Mouse (Mus musculus) lung, postnatal 0 days (tissue): ENCODE measurements around the gene Ddx58. TPM values are rescaled to one million over a fixed set of nuclear protein-coding genes. Genes with fewer than 3 reads are reported as not detected.

Experiments used
- ATAC-seq: fragments of 200-750 bp; cut with Nextera tagmentation; 2 replicates; pipeline ENCODE4 v1.8.0; 2017; ENCODE audit warnings: moderate library complexity
- DNase-seq: peaks from one replicate; pipeline ENCODE4 v3.0.0-alpha.2; 2016; ENCODE audit warnings: low spot score
- H3K27ac ChIP-seq: fragments of 300-500 bp; sonication (generic); 2 replicates; pipeline ENCODE4 v1.5.1; 2014; ENCODE audit warnings: antibody characterized with exemption, mild to moderate bottlenecking, low read length, mixed read lengths
- H3K27me3 ChIP-seq: fragments of 300-500 bp; sonication (generic); replicated peaks from 2 replicates; pipeline ENCODE4 v1.6.1; 2014; ENCODE audit warnings: low read length, mixed read lengths; ENCODE audit not compliant: insufficient read depth
- H3K36me3 ChIP-seq: fragments of 300-500 bp; sonication (generic); 2 replicates; pipeline ENCODE4 v1.6.1; 2014; ENCODE audit warnings: low read length, mixed read lengths; ENCODE audit not compliant: insufficient read depth
- H3K4me1 ChIP-seq: fragments of 300-500 bp; sonication (generic); 2 replicates; pipeline ENCODE4 v1.6.1; 2014; ENCODE audit warnings: antibody characterized with exemption, low read depth, low read length, mixed read lengths; ENCODE audit not compliant: insufficient read depth
- H3K4me2 ChIP-seq: fragments of 300-500 bp; sonication (generic); replicated peaks from 2 replicates; pipeline ENCODE4 v1.6.1; 2014; ENCODE audit warnings: low read depth, mild to moderate bottlenecking, low read length, moderate library complexity, mixed read lengths
- H3K4me3 ChIP-seq: fragments of 300-500 bp; sonication (generic); 2 replicates; pipeline ENCODE4 v1.5.1; 2014; ENCODE audit warnings: low read depth, low read length
- H3K9ac ChIP-seq: fragments of 300-500 bp; sonication (generic); replicated peaks from 2 replicates; pipeline ENCODE4 v1.6.1; 2014; ENCODE audit warnings: low read depth, mild to moderate bottlenecking
- H3K9me3 ChIP-seq: fragments of 300-500 bp; sonication (generic); 2 replicates; pipeline ENCODE4 v1.6.1; 2016; ENCODE audit warnings: low read length, mixed read lengths
- CTCF ChIP-seq: IDR thresholded peaks from 2 replicates; pipeline ENCODE4 v1.5.1; 2016; ENCODE audit warnings: antibody characterized with exemption, mild to moderate bottlenecking
- EP300 ChIP-seq: IDR thresholded peaks from 2 replicates; pipeline ENCODE4 v1.6.1; 2016; ENCODE audit warnings: antibody characterized with exemption, mild to moderate bottlenecking, control low read depth
- WGBS: fragments of 180-500 bp; shearing (Covaris S2); extraction: QIAGEN DNeasy Blood & Tissue Kit; methylation state at CpG from one replicate; pipeline ENCODE4 v1.1.7; 2014; 5-methylcytosine and 5-hydroxymethylcytosine counted together
- polyA plus RNA-seq: library from polyadenylated mRNA; unstranded; fragments of >200 nt; fragmentation: Nextera tagmentation; extraction: Ambion mirVana; gene quantifications from 2 replicates; pipeline ENCODE4 v1.2.1, GENCODE M21; 2015

Ddx58 gene
- polyA plus RNA-seq, 1 experiment from 2014 or later, result 15.3 TPM

- no peaks in the 10 kb centered on the region for H3K9me3 ChIP-seq
- H3K4me2 ChIP-seq, result no peak overlapping the region
- no peaks in the 10 kb centered on the region for H3K4me1 ChIP-seq
- H3K27me3 ChIP-seq, result no peaks in the 10 kb centered on the region
- no peak for TF ChIP-seq EP300
- peak; percentile 87 for TF ChIP-seq CTCF
- peaks cover 42% of the 10 kb centered on the region for H3K36me3 ChIP-seq
- H3K4me3 ChIP-seq, result no peak overlapping the region
- H3K9ac ChIP-seq, result no peak overlapping the region
- no peak overlapping the region for H3K27ac ChIP-seq
- ATAC-seq (peak; percentile 75), DNase-seq (peak; percentile 68)
- 30% methylated on average over 14 of the region's 14 CpGs for WGBS
These were observed 56.8 kb downstream of the Ddx58 start for GRCm38 (mm10) chr4:40182651-40183320.

DNA sequence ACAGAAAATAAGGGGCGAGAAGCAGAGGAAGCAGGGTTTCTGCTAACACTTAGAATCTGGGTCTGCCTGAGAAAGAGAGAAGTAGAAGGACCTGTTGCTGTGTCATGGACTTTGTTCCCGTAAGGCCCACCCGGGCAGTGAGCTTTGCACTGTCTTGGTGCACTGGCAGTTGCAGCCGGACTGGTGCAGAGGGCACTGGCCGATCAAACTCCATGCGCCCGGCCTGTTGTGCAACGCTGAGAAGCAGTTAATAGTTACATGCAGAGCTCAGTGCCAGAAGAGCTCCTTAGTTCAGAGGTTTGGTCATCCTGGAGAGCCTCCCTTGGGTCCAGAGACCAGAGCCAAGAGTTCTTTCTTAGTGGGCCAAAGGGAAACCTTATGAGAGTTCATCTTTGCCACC, 57.9 kb downstream of the Ddx58 start:
- Histone ChIP-seq H3K36me3 (peaks cover 34% of the 10 kb centered on the region), H3K9me3 (no peaks in the 10 kb centered on the region), H3K4me1 (no peaks in the 10 kb centered on the region), H3K27me3 (no peaks in the 10 kb centered on the region), H3K4me3 (no peak overlapping the region), H3K27ac (no peak overlapping the region), H3K4me2 (no peak overlapping the region), H3K9ac (no peak overlapping the region)
- ATAC-seq (no peak), DNase-seq (no peak)
- 90% methylated on average over 8 of the region's 8 CpGs for WGBS
- TF ChIP-seq EP300 (no peak), CTCF (no peak)

DNA sequence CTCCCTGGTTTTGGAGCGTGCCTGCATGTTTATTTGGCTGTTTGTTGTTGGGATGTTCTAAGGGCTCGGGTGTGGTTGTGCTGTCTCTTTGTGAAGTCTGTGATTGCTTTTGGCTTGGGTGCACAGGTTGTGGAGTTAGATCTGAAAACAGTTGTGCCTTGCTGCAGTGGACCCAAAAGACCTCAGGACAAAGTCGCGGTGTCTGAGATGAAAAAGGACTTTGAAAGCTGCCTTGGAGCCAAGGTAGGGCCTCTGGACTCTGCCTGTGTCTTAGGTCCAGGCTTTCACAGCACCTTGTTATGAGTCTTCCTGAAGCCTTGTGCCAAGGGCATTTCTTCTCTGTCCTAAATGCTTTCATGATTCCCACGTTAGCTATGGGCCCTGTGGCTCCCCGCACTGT, 59.6 kb downstream of the Ddx58 start:
- Histone ChIP-seq H3K9ac (no peak overlapping the region), H3K9me3 (no peaks in the 10 kb centered on the region), H3K4me3 (no peak overlapping the region), H3K4me1 (no peaks in the 10 kb centered on the region), H3K4me2 (no peak overlapping the region), H3K27me3 (no peaks in the 10 kb centered on the region), H3K36me3 (peaks cover 26% of the 10 kb centered on the region), H3K27ac (no peak overlapping the region)
- no peak for DNase-seq
- 93% methylated on average over 6 of the region's 6 CpGs for WGBS
- ATAC-seq, result no peak
- no peak for TF ChIP-seq EP300
- no peak for TF ChIP-seq CTCF

DNA sequence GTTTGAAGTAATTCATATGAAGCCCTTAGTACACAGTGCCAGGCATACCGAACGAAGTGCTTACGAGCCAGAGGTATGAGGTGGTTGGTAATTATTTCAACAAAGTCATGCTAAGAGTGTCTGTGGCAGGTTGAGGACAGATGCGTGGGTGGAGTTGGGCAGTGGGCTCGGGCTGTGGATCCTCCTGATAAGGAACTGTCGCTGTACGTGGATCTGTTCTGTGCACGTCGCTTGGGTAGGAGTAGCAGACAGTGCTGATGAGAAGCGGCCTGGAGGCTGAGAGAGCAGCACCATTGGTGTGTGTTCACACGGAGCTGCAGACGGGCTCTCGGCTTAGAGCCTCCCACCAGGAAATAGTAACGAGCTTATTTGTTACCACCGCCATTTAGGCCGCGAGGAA, 61.0 kb downstream of the Ddx58 start:
- H3K27me3 ChIP-seq, result no peaks in the 10 kb centered on the region
- H3K27ac ChIP-seq, result no peak overlapping the region
- DNase-seq, result no peak
- TF ChIP-seq EP300 (no peak), CTCF (no peak)
- no peak for ATAC-seq
- no peak overlapping the region for H3K4me3 ChIP-seq
- WGBS, result 84% methylated on average over 17 of the region's 17 CpGs
- no peaks in the 10 kb centered on the region for H3K9me3 ChIP-seq
- H3K4me1 ChIP-seq, result no peaks in the 10 kb centered on the region
- H3K36me3 ChIP-seq, result peaks cover 20% of the 10 kb centered on the region
- no peak overlapping the region for H3K4me2 ChIP-seq
- no peak overlapping the region for H3K9ac ChIP-seq

GRCm38 (mm10) chr4:40174321-40174720, 65.3 kb downstream of the Ddx58 start:
- H3K4me3 ChIP-seq, result no peak overlapping the region
- peak; percentile 80 for ATAC-seq
- H3K9me3 ChIP-seq, result no peaks in the 10 kb centered on the region
- TF ChIP-seq EP300, result no peak
- no peak for TF ChIP-seq CTCF
- H3K27me3 ChIP-seq, result no peaks in the 10 kb centered on the region
- no peak overlapping the region for H3K27ac ChIP-seq
- H3K9ac ChIP-seq, result no peak overlapping the region
- no peak overlapping the region for H3K4me2 ChIP-seq
- no peaks in the 10 kb centered on the region for H3K4me1 ChIP-seq
- WGBS, result 45% methylated on average over 4 of the region's 4 CpGs
- H3K36me3 ChIP-seq, result 0 out of 2 replicates have a peak, but pooled peaks cover 10% of the 10 kb centered on the region
- peak; percentile 49 for DNase-seq

- Histone ChIP-seq H3K27me3 (no peaks in the 10 kb centered on the region), H3K27ac (no peak overlapping the region), H3K9ac (no peak overlapping the region), H3K4me1 (no peaks in the 10 kb centered on the region), H3K9me3 (no peaks in the 10 kb centered on the region), H3K4me3 (no peak overlapping the region), H3K36me3 (0 out of 2 replicates have a peak, but pooled peaks cover 7% of the 10 kb centered on the region), H3K4me2 (no peak overlapping the region)
- ATAC-seq, result no peak
- DNase-seq, result no peak
- no peak for TF ChIP-seq CTCF
- TF ChIP-seq EP300, result no peak
- 61% methylated on average over 2 of the region's 2 CpGs for WGBS
These were observed 67.3 kb downstream of the Ddx58 start for GRCm38 (mm10) chr4:40172336-40172735.

DNA sequence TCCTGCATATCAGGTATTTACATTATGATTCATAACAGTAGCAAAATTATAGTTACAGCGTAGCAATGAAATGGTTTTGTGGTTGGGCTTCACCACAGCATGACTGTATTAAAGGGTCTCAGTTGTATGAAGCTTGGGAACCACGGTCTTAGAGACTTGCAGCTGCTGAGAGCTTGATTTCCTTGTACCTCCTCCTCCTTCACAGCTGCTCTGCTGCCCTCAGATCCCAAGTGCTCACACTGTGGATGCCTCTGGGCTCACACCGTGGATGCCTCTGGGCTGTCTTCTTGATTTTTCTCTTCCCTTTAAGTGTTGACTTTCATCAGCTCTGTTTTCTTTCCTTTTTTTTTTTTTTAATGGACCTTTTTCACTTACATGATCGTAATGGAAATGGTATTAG, 68.2 kb downstream of the Ddx58 start:
- H3K4me1 ChIP-seq, result no peaks in the 10 kb centered on the region
- 0 out of 2 replicates have a peak, but pooled peaks cover 7% of the 10 kb centered on the region for H3K36me3 ChIP-seq
- H3K27ac ChIP-seq, result no peak overlapping the region
- DNase-seq (no peak), ATAC-seq (no peak)
- H3K27me3 ChIP-seq, result no peaks in the 10 kb centered on the region
- no peak overlapping the region for H3K4me2 ChIP-seq
- H3K9ac ChIP-seq, result no peak overlapping the region
- TF ChIP-seq CTCF, result no peak
- TF ChIP-seq EP300, result no peak
- WGBS, result 78% methylated on average over 4 of the region's 4 CpGs
- no peaks in the 10 kb centered on the region for H3K9me3 ChIP-seq
- H3K4me3 ChIP-seq, result no peak overlapping the region
